Comparison of ENCODE assay signal across 16 mouse cellular contexts in the genomic region with DNA sequence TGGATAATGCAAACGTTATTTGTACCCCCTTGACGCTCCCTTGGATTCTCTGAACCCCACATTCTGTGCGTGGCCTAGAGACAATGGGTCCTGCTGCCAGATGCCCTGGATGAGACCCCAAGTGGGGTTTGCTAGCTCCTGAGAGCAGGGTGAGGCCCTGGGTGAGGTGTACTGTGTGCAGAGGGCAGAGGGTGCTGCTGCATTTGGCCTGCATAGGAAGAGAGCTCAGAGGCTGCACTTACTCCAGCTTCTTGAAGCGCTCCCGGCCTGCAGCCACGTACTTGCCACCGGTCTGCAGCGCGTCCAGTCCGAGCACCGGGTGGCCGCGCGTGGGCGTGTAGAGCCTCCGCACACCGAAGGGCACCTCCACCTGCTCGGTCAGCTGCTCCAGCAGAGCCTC. TPM values are rescaled to one million over a fixed set of nuclear protein-coding genes. Genes with fewer than 3 reads are reported as not detected.
DNase-seq lines count a peak whose midpoint lies in the region; ATAC-seq and TF ChIP-seq lines count a peak whose summit lies in the region.
"Had no signal": no experiment of that assay in that cellular context is flagged by ENCODE, and none has a peak within 500 bp of the region (broad histone marks: within the 10 kb centered on the region; RNA-seq: fewer than 3 reads in every experiment).

No protein-coding gene starts in this region.

- intact Hi-C loops in heart, postnatal 14 days (cut with DNase I), result no loop called here

- H3K4me2 ChIP-seq in heart, embryonic 13.5 days, result peak overlapping the region; percentile 59
- H3K4me2 ChIP-seq in kidney, embryonic 14.5 days (replicated peaks; ENCODE audit: low read depth, low read length), result peak overlapping the region; percentile 6; the same call in 1 of the 2 replicates
- H3K4me2 ChIP-seq: embryonic facial prominence, embryonic 12.5 days had no signal

- 43% methylated on average over 18 of the region's 18 CpGs for WGBS in heart, embryonic 13.5 days
- WGBS in kidney, embryonic 14.5 days, result 50% methylated on average over 18 of the region's 18 CpGs

- H3K27ac ChIP-seq in heart, embryonic 13.5 days (replicated peaks), result no peak overlapping the region
- H3K27ac ChIP-seq in kidney, embryonic 14.5 days (ENCODE audit: low read depth, low read length), result no peak overlapping the region
- no peak overlapping the region for H3K27ac ChIP-seq in testis, adult 2 months (ENCODE audit: control insufficient read depth, insufficient read depth, low read depth, low read length)
- H3K27ac ChIP-seq: embryonic facial prominence, embryonic 12.5 days had no signal

- H3K9me3 ChIP-seq in heart, embryonic 13.5 days, result no peaks in the 10 kb centered on the region
- no peaks in the 10 kb centered on the region for H3K9me3 ChIP-seq in kidney, embryonic 14.5 days (ENCODE audit: control insufficient read depth, low read length)
- H3K9me3 ChIP-seq: embryonic facial prominence, embryonic 12.5 days had no signal

- no peak overlapping the region for H3K9ac ChIP-seq in heart, embryonic 13.5 days
- no peak overlapping the region for H3K9ac ChIP-seq in kidney, embryonic 14.5 days (ENCODE audit: low read depth, low read length)
- H3K9ac ChIP-seq: embryonic facial prominence, embryonic 12.5 days; liver, postnatal 0 days had no signal

- peaks cover 18% of the 10 kb centered on the region; the same call in 1 of the 2 replicates for H3K27me3 ChIP-seq in heart, embryonic 13.5 days (replicated peaks)
- H3K27me3 ChIP-seq in kidney, embryonic 14.5 days (ENCODE audit: control insufficient read depth, insufficient read depth, low read length), result no peaks in the 10 kb centered on the region
- no peaks in the 10 kb centered on the region for H3K27me3 ChIP-seq in testis, adult 2 months (ENCODE audit: control insufficient read depth, insufficient read depth, low read length)
- H3K27me3 ChIP-seq: embryonic facial prominence, embryonic 12.5 days had no signal

- peak overlapping the region; percentile 22 for H3K4me3 ChIP-seq in heart, embryonic 13.5 days
- no peak overlapping the region for H3K4me3 ChIP-seq in kidney, embryonic 14.5 days (ENCODE audit: low read length)
- peak overlapping the region; percentile 74 for H3K4me3 ChIP-seq in testis, adult 2 months (ENCODE audit: control insufficient read depth, low read depth, low read length)
- H3K4me3 ChIP-seq: embryonic facial prominence, embryonic 12.5 days had no signal

- DNase-seq in heart, postnatal 14 days, result no peak
- DNase-seq in kidney, postnatal 25 days, result no peak
- no peak for DNase-seq in testis, postnatal 10 days (ENCODE audit: low spot score)
- DNase-seq in ovary, postnatal 10 days (ENCODE audit: low spot score), result no peak
- no peak for DNase-seq in layer of hippocampus, adult 9-10 months (ENCODE audit: low spot score)
- DNase-seq: adrenal gland, postnatal 36 days; B cell, adult 2 months; gastrocnemius, postnatal 36 days; liver, postnatal 0 days; right cerebral cortex, postnatal 14 days; thymus, adult 18-20 months had no signal

- no peak for TF ChIP-seq POLR2A in testis, adult 2 months (IDR thresholded peaks at IDR 0.05; ENCODE audit: control insufficient read depth, low read depth, low read length)

- H3K36me3 ChIP-seq in heart, embryonic 13.5 days, result no peaks in the 10 kb centered on the region
- H3K36me3 ChIP-seq in kidney, embryonic 14.5 days (ENCODE audit: control insufficient read depth, insufficient read depth, low read length), result no peaks in the 10 kb centered on the region
- no peaks in the 10 kb centered on the region for H3K36me3 ChIP-seq in testis, adult 2 months (ENCODE audit: control insufficient read depth, insufficient read depth, low read length)
- H3K36me3 ChIP-seq: embryonic facial prominence, embryonic 12.5 days had no signal

- no peak for ATAC-seq in heart, embryonic 13.5 days (ENCODE audit: extremely low read depth, insufficient number of reproducible peaks, low FRiP score, low TSS enrichment)
- ATAC-seq in kidney, embryonic 14.5 days (ENCODE audit: low FRiP score, low TSS enrichment), result peak; percentile 17; the same call in 1 of the 2 replicates
- ATAC-seq: liver, postnatal 0 days had no signal

- peaks cover 6% of the 10 kb centered on the region; the same call in 1 of the 2 replicates for H3K4me1 ChIP-seq in heart, embryonic 13.5 days
- H3K4me1 ChIP-seq in kidney, embryonic 14.5 days (ENCODE audit: control insufficient read depth, insufficient read depth, low read length), result no peaks in the 10 kb centered on the region; the same call in 1 of the 2 replicates
- peaks cover 4% of the 10 kb centered on the region; the same call in 1 of the 2 replicates for H3K4me1 ChIP-seq in testis, adult 2 months (ENCODE audit: control insufficient read depth, insufficient read depth, low read length)
- H3K4me1 ChIP-seq: embryonic facial prominence, embryonic 12.5 days had no signal

- TF ChIP-seq CTCF in testis, adult 2 months (IDR thresholded peaks at IDR 0.05; ENCODE audit: control insufficient read depth, insufficient read depth, insufficient replicate concordance, low read depth, low read length), result no peak

RNA-seq across cellular contexts. Expression of a gene that starts 0.4 kb away (rescaled TPM):
- polyA plus RNA-seq in heart, embryonic 13.5 days (2015; fragmentation: Nextera tagmentation; extraction: Ambion mirVana), result not detected in 2 replicates
- total RNA-seq in heart, postnatal 14 days (2021), result under 1 TPM; 0.19 to 0.20 TPM
- polyA plus RNA-seq in kidney, embryonic 14.5 days (2014; fragmentation: Nextera tagmentation; extraction: Ambion mirVana), result 0.16 and 0.23 TPM in 2 replicates
- 19.6 and 20.2 TPM in 2 replicates for polyA plus RNA-seq in testis, adult 2 months (2012; rRNA removed)
- total RNA-seq: adrenal gland, postnatal 36 days; gastrocnemius, postnatal 36 days had no signal

RNA-seq across cellular contexts. Expression of a gene that starts 30.5 kb away (rescaled TPM):
- polyA plus RNA-seq in heart, embryonic 13.5 days (2015; fragmentation: Nextera tagmentation; extraction: Ambion mirVana), result not detected in 2 replicates
- total RNA-seq in heart, postnatal 14 days (2021), result not detected
- 0.14 TPM in 1 of 2 replicates, not detected in the other for polyA plus RNA-seq in kidney, embryonic 14.5 days (2014; fragmentation: Nextera tagmentation; extraction: Ambion mirVana)
- polyA plus RNA-seq in testis, adult 2 months (2012; rRNA removed), result 295 and 340 TPM in 2 replicates
- total RNA-seq: adrenal gland, postnatal 36 days; gastrocnemius, postnatal 36 days had no signal
- polyA plus RNA-seq: embryonic facial prominence, embryonic 12.5 days; intestine, embryonic 14.5 days; liver, postnatal 0 days had no signal

Comparison
In these comparisons a context has a peak if more than half of its experiments do, and no peak if none do; other contexts are left out.
1. RNA of a gene that starts 0.4 kb away (polyA plus RNA-seq): 19.6 to 20.2 TPM in testis, adult 2 months; 0.16 to 0.23 TPM in kidney, embryonic 14.5 days and not detected in heart, embryonic 13.5 days; every median in the first group is over 10 times any median in the second.
2. RNA of a gene that starts 30.5 kb away (polyA plus RNA-seq): 295 to 340 TPM in testis, adult 2 months; not detected in heart, embryonic 13.5 days and 0.14 TPM in kidney, embryonic 14.5 days; every median in the first group is over 100 times any median in the second.